8 mouse cellular contexts compared by ENCODE assay signal in the genomic region with DNA sequence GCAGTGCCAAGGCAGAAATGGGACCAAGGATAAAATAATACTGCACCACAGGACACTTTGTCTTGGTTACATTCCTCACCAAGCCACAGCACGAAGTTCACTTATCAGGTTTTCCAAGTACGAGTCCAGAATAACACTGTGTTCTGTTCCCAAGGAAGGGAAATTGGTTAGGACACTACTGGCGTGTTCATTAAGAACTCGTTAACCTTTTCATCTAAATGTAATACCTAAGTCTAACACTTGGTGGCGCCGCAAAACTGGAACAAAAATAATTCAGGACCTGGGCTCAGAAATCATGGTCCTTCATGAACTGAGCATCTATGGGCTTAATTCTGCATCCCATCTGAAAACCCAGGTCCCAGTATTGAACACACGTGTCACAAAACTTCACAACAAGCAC. TPM values are rescaled to one million over a fixed set of nuclear protein-coding genes. Genes with fewer than 3 reads are reported as not detected.
A peak's percentile ranks its signal among the peaks of the same experiment; 100 is the strongest.
DNase-seq lines count a peak whose midpoint lies in the region; ATAC-seq and TF ChIP-seq lines count a peak whose summit lies in the region.

No protein-coding gene starts in this region.

- TF ChIP-seq EP300 in liver, postnatal 0 days (IDR thresholded peaks at IDR 0.05; ENCODE audit: low read depth), result no peak

- no peak overlapping the region for H3K27ac ChIP-seq in liver, postnatal 0 days (ENCODE audit: low read depth)

- peaks cover 22% of the 10 kb centered on the region for H3K36me3 ChIP-seq in liver, postnatal 0 days (replicated peaks; ENCODE audit: insufficient read depth, low read length)

- H3K4me3 ChIP-seq in liver, postnatal 0 days (ENCODE audit: low read depth, low read length), result no peak overlapping the region

- no peaks in the 10 kb centered on the region for H3K9me3 ChIP-seq in liver, postnatal 0 days (ENCODE audit: low read length)

- no peak for ATAC-seq in liver, postnatal 0 days

- TF ChIP-seq CTCF in liver, postnatal 0 days (IDR thresholded peaks at IDR 0.05; ENCODE audit: low read depth), result peak; percentile 80

- no peaks in the 10 kb centered on the region for H3K27me3 ChIP-seq in liver, postnatal 0 days (ENCODE audit: insufficient read depth, low read length)

- peak; percentile 50 for DNase-seq in adrenal gland, adult 2 months
- DNase-seq in adrenal gland, adult 8-10 months, result no peak
- peak; percentile 86 for DNase-seq in layer of hippocampus, adult 9-10 months (ENCODE audit: low spot score)
- DNase-seq in layer of hippocampus, adult 8-10 months (ENCODE audit: low spot score in 2 of 2), result no peak
- DNase-seq in MN1 (ENCODE audit: low spot score), result peak; percentile 91
- DNase-seq in embryo, embryonic 10 days (ENCODE audit: low spot score), result peak; percentile 76
- DNase-seq in liver, postnatal 0 days, result peak; percentile 47
- DNase-seq in testis, postnatal 14 days (ENCODE audit: low spot score), result peak; percentile 56

- peaks cover 5% of the 10 kb centered on the region; the same call in 1 of the 2 replicates for H3K4me1 ChIP-seq in liver, postnatal 0 days (ENCODE audit: insufficient read depth)

- H3K4me2 ChIP-seq in liver, postnatal 0 days (ENCODE audit: low read depth, low read length), result no peak overlapping the region

- no peak overlapping the region for H3K9ac ChIP-seq in liver, postnatal 0 days (replicated peaks)

- WGBS in liver, postnatal 0 days (ENCODE audit: insufficient replicate concordance), result 12% methylated on average over 7 of the region's 7 CpGs

RNA-seq across cellular contexts. Expression of gene Ascc1, which starts 5.0 kb away (rescaled TPM):
- 10 to 100 TPM; 24.8 to 32.0 TPM for total RNA-seq in adrenal gland, adult 2 months (2021)
- polyA plus RNA-seq in adrenal gland, adult 2 months (2012; rRNA removed), result 17.7 and 23.8 TPM in 2 replicates
- 10 to 100 TPM; 32.6 to 37.8 (median 35.5) TPM for total RNA-seq in adrenal gland, adult 8-10 months (2022)
- total RNA-seq in layer of hippocampus, adult 8-10 months (2022), result 10 to 100 TPM; 17.0 to 19.1 (median 17.7) TPM
- polyA plus RNA-seq in liver, postnatal 0 days (2015; fragmentation: Nextera tagmentation; extraction: Ambion mirVana), result 14.1 and 14.7 TPM in 2 replicates

RNA-seq across cellular contexts. Expression of gene Anapc16, which starts 5.3 kb away (rescaled TPM):
- total RNA-seq in adrenal gland, adult 2 months (2021), result 10 to 100 TPM; 60.4 to 66.3 TPM
- 33.4 and 40.8 TPM in 2 replicates for polyA plus RNA-seq in adrenal gland, adult 2 months (2012; rRNA removed)
- total RNA-seq in adrenal gland, adult 8-10 months (2022), result 10 to 100 TPM; 73.6 to 95.8 (median 81.1) TPM
- 10 to 100 TPM; 66.2 to 69.6 (median 67.9) TPM for total RNA-seq in layer of hippocampus, adult 8-10 months (2022)
- 37.3 and 37.7 TPM in 2 replicates for polyA plus RNA-seq in liver, postnatal 0 days (2015; fragmentation: Nextera tagmentation; extraction: Ambion mirVana)

RNA-seq across cellular contexts. Expression of gene Ddit4, which starts 46.0 kb away (rescaled TPM):
- total RNA-seq in adrenal gland, adult 2 months (2021), result 10 to 100 TPM; 53.1 to 56.1 TPM
- 151 and 157 TPM in 2 replicates for polyA plus RNA-seq in adrenal gland, adult 2 months (2012; rRNA removed)
- 10 to 100 TPM; 27.9 to 91.5 (median 34.7) TPM for total RNA-seq in adrenal gland, adult 8-10 months (2022)
- 10 to 100 TPM; 51.3 to 71.6 (median 61.4) TPM for total RNA-seq in layer of hippocampus, adult 8-10 months (2022)
- 3.6 and 5.2 TPM in 2 replicates for polyA plus RNA-seq in liver, postnatal 0 days (2015; fragmentation: Nextera tagmentation; extraction: Ambion mirVana)

Comparison
In these comparisons a context has a peak if more than half of its experiments do, and no peak if none do; other contexts are left out.
1. DNase-seq: peak in adrenal gland, adult 2 months (single experiment), layer of hippocampus, adult 9-10 months (single experiment), MN1 (single experiment), embryo, embryonic 10 days (single experiment), liver, postnatal 0 days (single experiment) and testis, postnatal 14 days (single experiment); none in adrenal gland, adult 8-10 months (single experiment) and layer of hippocampus, adult 8-10 months (0 of 2).